Mouse (Mus musculus) CD4-positive helper T cell, adult 2 months (primary cell): Measurements from ENCODE around the gene Upp2.
A peak's percentile ranks its signal among the peaks of the same experiment; 100 is the strongest.

Experiments
- DNase-seq: peaks from one replicate; pipeline ENCODE4 v3.0.0-alpha.2; 2012; ENCODE audit warnings: low read depth, missing footprints, low spot score

Upp2 gene

GRCm38 (mm10) chr2:58567066-58567810, at the start of gene Upp2, which contains the start of gene Acvr1:
TSS of gene Upp2 (plus strand) at chr2:58567298.
TSS of gene Acvr1 (minus strand) at chr2:58567157.
- DNase-seq = peak; percentile 60

GRCm38 (mm10) chr2:58518517-58518916, 48.6 kb upstream of the Upp2 start:
- DNase-seq = no peak

DNA sequence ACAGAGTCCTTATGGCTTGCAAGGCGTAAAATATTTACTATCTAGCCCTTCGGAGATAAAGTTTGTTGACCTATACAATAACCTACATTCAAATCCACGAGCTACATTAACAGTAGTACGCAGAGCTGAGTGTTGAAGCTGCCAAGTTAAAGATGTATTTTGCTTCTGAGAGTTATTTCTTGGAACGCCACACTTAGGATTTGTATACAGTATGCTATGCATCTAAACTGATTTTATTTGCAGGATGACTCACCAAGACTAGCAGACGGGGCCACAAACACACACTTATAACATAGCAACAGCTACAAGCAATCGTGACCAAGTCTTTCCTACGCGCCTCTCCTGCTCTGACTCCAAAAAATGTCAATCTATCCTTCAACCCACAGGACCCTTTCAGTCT, 46.4 kb upstream of the Upp2 start:
- DNase-seq = no peak

DNA sequence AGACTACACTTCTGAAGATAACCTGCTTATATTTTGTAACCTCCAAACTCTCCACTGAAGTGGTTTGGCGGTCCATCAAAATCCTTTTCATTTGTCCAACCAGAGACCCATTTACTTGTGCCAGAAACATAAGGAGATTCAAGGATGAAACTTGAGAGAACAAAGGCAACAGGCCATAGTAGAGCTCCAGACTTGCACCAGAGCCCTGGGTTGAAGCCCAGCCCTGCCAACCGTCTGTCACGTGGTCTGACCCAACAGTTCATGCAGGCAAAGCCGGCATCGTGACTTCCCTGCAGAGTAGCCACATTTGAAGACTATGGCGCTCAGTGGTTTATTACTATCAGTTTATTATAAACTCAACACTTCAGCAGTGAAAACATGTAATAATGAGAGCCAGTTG, 45.5 kb upstream of the Upp2 start:
- DNase-seq = no peak

DNA sequence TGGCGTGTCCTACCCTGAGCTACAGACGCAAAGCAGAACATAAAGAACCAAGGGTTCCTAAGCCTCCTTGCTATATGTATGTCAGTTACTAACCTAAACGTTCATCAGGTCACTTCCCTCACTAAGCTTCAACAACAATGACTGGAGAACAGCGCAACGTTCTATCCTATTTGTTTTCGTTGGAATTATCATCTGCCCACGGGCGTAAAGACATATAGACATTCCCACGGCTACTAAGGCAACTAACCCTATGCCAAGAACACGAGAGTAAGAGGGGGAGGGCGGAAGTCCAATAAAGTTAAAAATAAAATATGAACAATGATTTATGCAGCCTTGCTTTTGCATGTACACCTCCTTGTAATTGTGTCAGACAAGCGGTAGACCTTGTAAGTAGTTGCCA, 44.0 kb upstream of the Upp2 start:
- no peak for DNase-seq

GRCm38 (mm10) chr2:58523894-58524293, 43.2 kb upstream of the Upp2 start:
- DNase-seq = no peak

DNA sequence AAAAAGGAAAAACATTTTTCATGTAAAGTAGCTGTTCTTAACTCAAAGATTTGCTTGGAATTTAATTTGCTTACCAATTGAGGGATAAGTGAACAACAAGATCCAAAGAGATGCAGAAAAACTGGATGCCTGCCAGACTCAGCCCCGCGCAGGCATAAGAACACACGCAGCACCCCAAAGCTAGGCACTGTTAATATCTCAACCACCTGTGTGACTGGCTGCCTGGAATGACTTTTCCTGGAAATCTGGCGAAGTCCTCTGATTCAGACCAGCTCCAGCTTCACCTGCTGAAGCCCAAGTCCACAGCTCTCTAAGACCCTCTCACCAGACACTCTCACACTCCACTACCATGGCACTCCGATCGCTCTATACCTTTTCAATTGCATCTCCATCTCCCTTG, 42.7 kb upstream of the Upp2 start:
- no peak for DNase-seq

DNA sequence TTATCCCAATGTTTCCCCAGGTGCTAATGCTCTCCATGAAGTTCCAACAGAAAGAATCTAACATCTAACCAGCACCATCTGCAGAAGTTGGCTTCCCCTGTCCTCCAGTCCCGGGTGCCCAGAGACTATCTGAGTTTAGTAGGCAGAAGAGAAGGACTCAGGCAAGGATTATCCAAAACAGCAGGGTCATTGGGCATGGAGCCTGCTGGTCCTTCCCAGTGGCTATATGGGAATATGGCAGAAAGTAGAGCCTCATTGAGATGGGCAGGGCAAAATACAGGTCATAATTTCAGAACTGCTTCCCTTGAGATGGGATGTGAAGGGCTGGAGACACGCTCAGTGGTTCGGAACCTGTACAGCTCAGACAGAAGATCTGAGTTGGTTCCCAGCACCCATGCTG, 39.3 kb upstream of the Upp2 start:
- no peak for DNase-seq

- DNase-seq = no peak
These were observed 37.7 kb upstream of the Upp2 start for GRCm38 (mm10) chr2:58529384-58529783.

DNA sequence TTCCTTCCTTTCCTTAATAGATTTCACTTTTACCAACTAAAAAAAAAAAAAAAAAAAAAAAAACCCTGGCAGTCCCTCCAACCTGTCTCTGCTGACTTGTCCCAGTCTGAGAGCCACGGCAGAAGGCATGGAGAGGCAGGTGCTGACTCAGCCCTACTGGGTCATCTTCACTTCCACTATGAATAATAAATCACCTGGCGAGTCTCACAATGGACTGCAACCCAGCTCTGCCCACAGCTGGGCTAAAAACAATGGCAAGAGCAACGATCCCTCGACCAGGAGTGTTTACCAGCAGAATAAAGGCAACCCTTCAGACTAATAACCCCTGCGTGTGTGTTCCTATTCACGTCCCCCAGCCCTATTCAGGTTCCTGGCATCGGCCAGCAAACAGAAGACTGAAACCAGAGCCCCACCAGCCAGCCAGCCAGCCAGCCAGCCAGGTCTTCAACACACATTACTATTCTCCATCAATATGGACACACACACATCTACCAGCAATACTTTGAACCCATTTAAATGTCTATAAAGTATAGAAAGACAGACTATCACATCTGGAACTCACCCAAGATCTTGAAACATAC, 37.1 kb upstream of the Upp2 start:
- no peak for DNase-seq

DNA sequence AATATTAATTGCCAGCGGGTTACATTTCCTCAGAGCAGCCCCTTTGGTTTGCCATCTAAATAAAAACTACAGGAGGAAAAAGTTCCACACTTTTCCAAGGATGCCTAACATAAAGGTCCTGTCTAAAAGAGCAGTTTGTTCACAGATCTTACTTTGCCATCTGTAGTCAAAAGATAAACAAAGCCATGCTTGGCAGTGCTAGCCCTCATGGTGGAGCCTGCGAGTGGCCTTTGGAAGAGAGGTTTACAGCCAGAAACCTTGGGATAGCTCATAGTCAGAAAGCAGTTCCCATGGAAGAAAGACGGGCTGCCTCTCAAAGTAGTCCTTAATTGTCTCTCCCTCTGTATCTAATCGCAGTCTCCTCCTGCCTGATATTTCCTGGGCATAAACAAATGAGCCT, 36.6 kb upstream of the Upp2 start:
- no peak for DNase-seq

GRCm38 (mm10) chr2:58532260-58532850, 34.7 kb upstream of the Upp2 start:
- no peak for DNase-seq

- no peak for DNase-seq
These were observed 33.5 kb upstream of the Upp2 start for GRCm38 (mm10) chr2:58533521-58534001.

DNA sequence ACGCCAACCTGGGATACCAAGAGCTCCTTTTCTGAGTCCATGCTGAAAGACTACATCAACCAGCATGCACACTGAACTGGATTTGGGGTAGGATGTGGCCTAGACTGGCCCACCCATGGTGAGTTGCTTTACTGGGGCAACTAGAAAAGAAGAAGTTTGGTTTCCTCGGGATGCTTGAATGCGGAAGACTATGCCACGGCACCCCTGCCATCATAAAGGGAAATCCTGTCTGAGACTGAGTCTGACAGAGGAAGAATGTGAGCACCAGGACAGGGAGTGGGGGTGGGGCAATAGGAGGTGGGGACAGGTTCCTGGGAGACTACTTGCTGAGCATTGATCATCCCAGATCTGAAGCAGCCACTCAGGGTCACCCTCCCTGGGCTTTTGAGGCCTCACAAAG, 32.7 kb upstream of the Upp2 start:
- no peak for DNase-seq

- no peak for DNase-seq
These were observed 31.9 kb upstream of the Upp2 start for GRCm38 (mm10) chr2:58535233-58535632.

GRCm38 (mm10) chr2:58536796-58537195, 30.3 kb upstream of the Upp2 start:
- no peak for DNase-seq

- no peak for DNase-seq
These were observed 28.9 kb upstream of the Upp2 start for GRCm38 (mm10) chr2:58538196-58538595.

- no peak for DNase-seq
These were observed 23.8 kb upstream of the Upp2 start for GRCm38 (mm10) chr2:58543252-58543651.

DNA sequence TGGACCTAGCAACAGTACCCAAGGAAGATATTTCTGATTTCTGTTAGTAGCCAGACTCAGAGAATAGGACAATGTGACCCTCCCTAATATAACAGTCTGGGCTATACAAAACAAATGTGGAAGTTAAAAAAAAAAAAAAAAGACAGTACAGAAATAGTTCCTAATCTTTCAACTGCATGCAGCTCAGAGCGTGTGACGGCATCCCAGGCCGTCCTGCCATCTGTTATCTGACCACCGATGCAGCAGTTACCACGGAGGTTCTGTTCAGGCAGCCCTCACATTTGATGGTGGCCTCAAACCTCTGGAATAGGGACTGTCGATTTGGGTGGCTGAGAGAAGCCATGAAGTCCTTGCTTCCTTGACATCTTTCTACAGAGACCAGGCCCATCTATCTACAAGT, 22.7 kb upstream of the Upp2 start:
- DNase-seq = no peak

- no peak for DNase-seq
These were observed 20.8 kb upstream of the Upp2 start for GRCm38 (mm10) chr2:58546264-58546663.

- no peak for DNase-seq
These were observed 18.2 kb upstream of the Upp2 start for GRCm38 (mm10) chr2:58548943-58549342.

DNA sequence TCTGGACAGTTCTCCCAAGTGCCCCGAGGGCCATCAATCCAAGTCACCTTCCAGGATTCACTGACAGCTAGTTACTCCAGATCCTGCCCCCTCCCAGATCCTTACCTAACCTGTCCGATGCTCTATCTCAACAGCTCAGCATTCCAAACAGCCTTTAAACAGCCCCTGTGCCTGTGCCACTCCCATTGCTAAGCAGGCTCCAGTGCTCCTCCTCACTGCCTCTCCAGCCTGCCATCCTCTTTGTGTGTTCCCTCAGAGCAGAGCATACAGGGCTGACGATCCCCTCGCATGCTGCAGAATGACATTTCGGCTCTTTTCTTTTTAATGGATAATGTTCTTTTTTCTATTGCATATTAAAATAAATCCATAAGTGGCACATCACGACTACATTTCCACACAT, 17.1 kb upstream of the Upp2 start:
- no peak for DNase-seq

GRCm38 (mm10) chr2:58550488-58550887, 16.6 kb upstream of the Upp2 start:
- no peak for DNase-seq
